Mouse (Mus musculus) MEL (cell line): ENCODE results near the gene Tmeff2. TPM values are rescaled to one million over a fixed set of nuclear protein-coding genes. Genes with fewer than 3 reads are reported as not detected.

ENCODE experiments used
- DNase-seq: peaks from one replicate; pipeline ENCODE4 v3.0.0; 2011; ENCODE audit warnings: low read depth, low spot score
- H3K27ac ChIP-seq: 2 replicates; pipeline ENCODE4 v1.5.1; 2012; ENCODE audit warnings: low read depth, mild to moderate bottlenecking, control low read depth, low read length, moderate library complexity; ENCODE audit not compliant: control insufficient read depth
- H3K27me3 ChIP-seq, 2 experiments: fragments of 150-350 bp in 1 of 2; sonication (generic) in 1 of 2; 2 replicates each; pipeline ENCODE4 v1.6.1; 2012; ENCODE audit warnings: low read length in 2 of 2, mild to moderate bottlenecking in 2 of 2, improper control_type of control experiment in 1 of 2, moderate library complexity in 1 of 2; ENCODE audit not compliant: insufficient read depth in 2 of 2, control insufficient read depth in 1 of 2
- H3K36me3 ChIP-seq, 2 experiments: 2 replicates each; pipeline ENCODE4 v1.6.1; 2012 to 2014; ENCODE audit warnings: low read length in 2 of 2, improper control_type of control experiment in 1 of 2, inconsistent platforms in 1 of 2, mild to moderate bottlenecking in 1 of 2; ENCODE audit not compliant: insufficient read depth in 2 of 2, control insufficient read depth in 1 of 2
- H3K4me1 ChIP-seq, 2 experiments: fragments of 150-350 bp in 1 of 2; sonication (generic) in 1 of 2; 2 replicates each; pipeline ENCODE4 v1.6.1; 2012; ENCODE audit warnings: low read length in 2 of 2, improper control_type of control experiment in 1 of 2, mild to moderate bottlenecking in 1 of 2; ENCODE audit not compliant: insufficient read depth in 2 of 2, control insufficient read depth in 1 of 2
- H3K4me3 ChIP-seq, 2 experiments: fragments of 150-350 bp in 1 of 2; sonication (generic) in 1 of 2; 2 replicates each; pipeline ENCODE4 v1.5.1; 2012; ENCODE audit warnings: low read depth in 2 of 2, low read length in 2 of 2, mild to moderate bottlenecking in 2 of 2, moderate library complexity in 2 of 2, control low read depth in 1 of 2, improper control_type of control experiment in 1 of 2; ENCODE audit not compliant: control insufficient read depth in 1 of 2, insufficient read depth in 1 of 2
- H3K79me2 ChIP-seq: 2 replicates; pipeline ENCODE4 v1.6.1; 2012; ENCODE audit warnings: mild to moderate bottlenecking, low read length, moderate library complexity; ENCODE audit not compliant: control insufficient read depth, poor library complexity, insufficient read depth
- H3K9ac ChIP-seq: 2 replicates; pipeline ENCODE4 v1.6.1; 2012; ENCODE audit warnings: low read depth, mild to moderate bottlenecking, control low read depth, low read length, moderate library complexity; ENCODE audit not compliant: control insufficient read depth, poor library complexity, severe bottlenecking
- H3K9me3 ChIP-seq: fragments of 150-350 bp; sonication (generic); replicated peaks from 2 replicates; pipeline ENCODE4 v1.6.1; 2012; ENCODE audit warnings: mild to moderate bottlenecking, low read length, improper control_type of control experiment, moderate library complexity; ENCODE audit not compliant: insufficient read depth
- CHD2 ChIP-seq: IDR thresholded peaks from 2 replicates; pipeline ENCODE4 v1.6.1; 2011; ENCODE audit warnings: low read length, improper control_type of control experiment
- CTCF ChIP-seq, 3 experiments: IDR thresholded peaks in 2 of 3; conservative IDR thresholded peaks in 1 of 3; 2 replicates each; pipeline ENCODE4 v1.5.1; 2011 to 2012; ENCODE audit warnings: low read length in 3 of 3, low read depth in 2 of 3, mild to moderate bottlenecking in 2 of 3, improper control_type of control experiment in 1 of 3, inconsistent platforms in 1 of 3, mixed read lengths in 1 of 3, moderate library complexity in 1 of 3; ENCODE audit not compliant: control insufficient read depth in 1 of 3, insufficient read depth in 1 of 3, poor library complexity in 1 of 3, severe bottlenecking in 1 of 3
- E2F4 ChIP-seq: IDR thresholded peaks from 2 replicates; pipeline ENCODE4 v1.6.1; 2011; ENCODE audit warnings: low read depth, low read length, improper control_type of control experiment, borderline replicate concordance
- ETS1 ChIP-seq: IDR thresholded peaks from 2 replicates; pipeline ENCODE4 v1.6.1; 2012; ENCODE audit warnings: low read depth, mild to moderate bottlenecking, inconsistent platforms, low read length, improper control_type of control experiment, moderate library complexity
- GABPA ChIP-seq: IDR thresholded peaks from 2 replicates; pipeline ENCODE4 v1.6.1; 2012; ENCODE audit warnings: low read depth, mild to moderate bottlenecking, inconsistent platforms, low read length, improper control_type of control experiment, moderate library complexity
- HCFC1 ChIP-seq: IDR thresholded peaks from 2 replicates; pipeline ENCODE4 v1.6.1; 2012; ENCODE audit warnings: low read depth, mild to moderate bottlenecking, inconsistent platforms, low read length, improper control_type of control experiment, moderate library complexity
- JUND ChIP-seq: IDR thresholded peaks from 2 replicates; pipeline ENCODE4 v1.6.1; 2011; ENCODE audit warnings: low read depth, mild to moderate bottlenecking, improper control_type of control experiment, low read length
- MAFK ChIP-seq: IDR thresholded peaks from 2 replicates; pipeline ENCODE4 v1.6.1; 2011; ENCODE audit warnings: low read depth, mild to moderate bottlenecking, low read length, improper control_type of control experiment, borderline replicate concordance
- MAX ChIP-seq: IDR thresholded peaks from 2 replicates; pipeline ENCODE4 v1.6.1; 2011; ENCODE audit warnings: low read length, improper control_type of control experiment
- MAZ ChIP-seq: IDR thresholded peaks from 2 replicates; pipeline ENCODE4 v1.6.1; 2012; ENCODE audit warnings: low read depth, mild to moderate bottlenecking, inconsistent platforms, low read length, improper control_type of control experiment
- MEF2A ChIP-seq: IDR thresholded peaks from 2 replicates; pipeline ENCODE4 v1.6.1; 2014; ENCODE audit warnings: low read depth, mild to moderate bottlenecking, inconsistent platforms, low read length, improper control_type of control experiment; ENCODE audit not compliant: poor library complexity, insufficient replicate concordance, severe bottlenecking; ENCODE audit errors: extremely low read depth
- MXI1 ChIP-seq: IDR thresholded peaks from 2 replicates; pipeline ENCODE4 v1.6.1; 2011; ENCODE audit warnings: mild to moderate bottlenecking, low read depth, low read length, improper control_type of control experiment
- MYB ChIP-seq: IDR thresholded peaks from 2 replicates; pipeline ENCODE4 v1.6.1; 2011; ENCODE audit warnings: mild to moderate bottlenecking, low read depth, low read length, improper control_type of control experiment
- MYC ChIP-seq: IDR thresholded peaks from 2 replicates; pipeline ENCODE4 v1.6.1; 2011; ENCODE audit warnings: low read depth, mild to moderate bottlenecking, low read length, improper control_type of control experiment, moderate library complexity
- POLR2A ChIP-seq, 2 experiments: IDR thresholded peaks; 2 replicates each; pipeline ENCODE4 v1.6.1; 2011 to 2012; ENCODE audit warnings: low read length in 2 of 2, mild to moderate bottlenecking in 2 of 2, control low read depth in 1 of 2, improper control_type of control experiment in 1 of 2, low read depth in 1 of 2, moderate library complexity in 1 of 2; ENCODE audit not compliant: control insufficient read depth in 1 of 2, insufficient read depth in 1 of 2, poor library complexity in 1 of 2
- POLR2AphosphoS2 ChIP-seq: IDR thresholded peaks from 2 replicates; pipeline ENCODE4 v1.6.1; 2011; ENCODE audit warnings: low read length, improper control_type of control experiment
- POLR2AphosphoS5 ChIP-seq: IDR thresholded peaks from 2 replicates; pipeline ENCODE4 v1.6.1; 2012; ENCODE audit warnings: low read depth, borderline replicate concordance, mild to moderate bottlenecking, inconsistent platforms, low read length, moderate library complexity, mixed read lengths
- RAD21 ChIP-seq: IDR thresholded peaks from 2 replicates; pipeline ENCODE4 v1.6.1; 2011; ENCODE audit warnings: mild to moderate bottlenecking, low read depth, low read length, improper control_type of control experiment
- RCOR1 ChIP-seq: IDR thresholded peaks from 2 replicates; pipeline ENCODE4 v1.6.1; 2012; ENCODE audit warnings: low read depth, mild to moderate bottlenecking, inconsistent platforms, low read length, improper control_type of control experiment
- SIN3A ChIP-seq: IDR thresholded peaks from 2 replicates; pipeline ENCODE4 v1.6.1; 2012; ENCODE audit warnings: low read length, improper control_type of control experiment, inconsistent platforms
- SMC3 ChIP-seq: IDR thresholded peaks from 2 replicates; pipeline ENCODE4 v1.6.1; 2011; ENCODE audit warnings: low read depth, low read length, improper control_type of control experiment
- TAL1 ChIP-seq: IDR thresholded peaks from 2 replicates; pipeline ENCODE4 v1.6.1; 2012; ENCODE audit warnings: mild to moderate bottlenecking, inconsistent platforms, low read length, moderate library complexity, mixed read lengths
- TBP ChIP-seq: IDR thresholded peaks from 2 replicates; pipeline ENCODE4 v1.8.0; 2011; ENCODE audit warnings: low read depth, low read length, improper control_type of control experiment
- USF2 ChIP-seq, 2 experiments: IDR thresholded peaks; 2 replicates each; pipeline ENCODE4 v1.6.1; 2011 to 2012; ENCODE audit warnings: improper control_type of control experiment in 2 of 2, low read length in 2 of 2, borderline replicate concordance in 1 of 2, inconsistent platforms in 1 of 2, low read depth in 1 of 2, mild to moderate bottlenecking in 1 of 2; ENCODE audit not compliant: insufficient read depth in 1 of 2
- ZC3H11A ChIP-seq: IDR thresholded peaks from 2 replicates; pipeline ENCODE4 v1.6.1; 2012; ENCODE audit warnings: low read depth, mild to moderate bottlenecking, inconsistent platforms, low read length, improper control_type of control experiment
- ZKSCAN1 ChIP-seq: IDR thresholded peaks from 2 replicates; pipeline ENCODE4 v1.6.1; 2012; ENCODE audit warnings: low read depth, mild to moderate bottlenecking, inconsistent platforms, low read length, improper control_type of control experiment, moderate library complexity
- ZMIZ1 ChIP-seq: IDR thresholded peaks from 2 replicates; pipeline ENCODE4 v1.6.1; 2012; ENCODE audit warnings: low read depth, mild to moderate bottlenecking, inconsistent platforms, low read length, improper control_type of control experiment, moderate library complexity
- polyA plus RNA-seq, 2 experiments: library from polyadenylated mRNA; stranded (reverse) in 1 of 2; unstranded in 1 of 2; fragments of >175 nt in 1 of 2; fragments of >200 nt in 1 of 2; gene quantifications; 2 replicates each; pipeline versions ENCODE4 v1.2.1 to v1.2.4; 2012; ENCODE audit warnings: low replicate concordance in 2 of 2, low read depth in 1 of 2; ENCODE audit not compliant: insufficient read length in 2 of 2, insufficient read depth in 1 of 2, missing spikeins in 1 of 2
- total RNA-seq: library from RNA; depleted of rRNA; stranded (reverse); fragments of 300-350 nt; gene quantifications from 2 replicates; pipeline ENCODE4 v1.2.3, GENCODE M21; 2012

Gene Tmeff2
- total and polyA plus RNA-seq, 3 experiments: not detected

GRCm38 (mm10) chr1:50999793-51000192 lies 99.3 kb downstream of the Tmeff2 start:
- H3K4me3 ChIP-seq: no peak overlapping the region
- no peaks in the 10 kb centered on the region for H3K27me3 ChIP-seq
- no peaks in the 10 kb centered on the region for H3K4me1 ChIP-seq
- no peak overlapping the region for H3K27ac ChIP-seq
- no peak overlapping the region for H3K9ac ChIP-seq
- H3K79me2 ChIP-seq: no peaks in the 10 kb centered on the region
- DNase-seq: no peak
- no peaks in the 10 kb centered on the region for H3K9me3 ChIP-seq
- TF ChIP-seq HCFC1 (no peak), TBP (no peak), ZMIZ1 (no peak), CHD2 (no peak), MAX (no peak), SMC3 (no peak), MEF2A (no peak), TAL1 (no peak), GABPA (no peak), RAD21 (no peak), CTCF (IDR thresholded peaks at IDR 0.05 in 2 of 3, conservative IDR thresholded peaks at IDR 0.05 in 1 of 3; ENCODE audit: control insufficient read depth in 1 of 3, insufficient read depth in 1 of 3, low read depth in 2 of 3, low read length in 3 of 3, poor library complexity in 1 of 3, severe bottlenecking in 1 of 3) (no peak), USF2 (IDR thresholded peaks at IDR 0.05; ENCODE audit: borderline replicate concordance in 1 of 2, insufficient read depth in 1 of 2, low read depth in 1 of 2, low read length in 2 of 2) (no peak), E2F4 (no peak), MYC (no peak), POLR2AphosphoS5 (no peak), POLR2AphosphoS2 (no peak), MAFK (no peak)
- TF ChIP-seq, all 39 proteins: peak for 0
- H3K36me3 ChIP-seq: no peaks in the 10 kb centered on the region

GRCm38 (mm10) chr1:51008344-51008743 lies 107.9 kb downstream of the Tmeff2 start:
- H3K36me3 ChIP-seq: no peaks in the 10 kb centered on the region
- no peak for DNase-seq

More at GRCm38 (mm10) chr1:51008344-51008743, 107.9 kb downstream of the Tmeff2 start:
- Histone ChIP-seq H3K27me3 (no peaks in the 10 kb centered on the region), H3K27ac (no peak overlapping the region), H3K9me3 (no peaks in the 10 kb centered on the region), H3K4me1 (no peaks in the 10 kb centered on the region), H3K9ac (no peak overlapping the region), H3K79me2 (no peaks in the 10 kb centered on the region), H3K4me3 (no peak overlapping the region)
- TF ChIP-seq ZC3H11A (no peak), RCOR1 (no peak), POLR2A (IDR thresholded peaks at IDR 0.05; ENCODE audit: control insufficient read depth in 1 of 2, insufficient read depth in 1 of 2, low read depth in 1 of 2, low read length in 2 of 2, poor library complexity in 1 of 2) (no peak), JUND (no peak), MXI1 (no peak), ZKSCAN1 (no peak), USF2 (IDR thresholded peaks at IDR 0.05; ENCODE audit: borderline replicate concordance in 1 of 2, insufficient read depth in 1 of 2, low read depth in 1 of 2, low read length in 2 of 2) (no peak), POLR2AphosphoS5 (no peak), HCFC1 (no peak), MEF2A (no peak), CTCF (IDR thresholded peaks at IDR 0.05 in 2 of 3, conservative IDR thresholded peaks at IDR 0.05 in 1 of 3; ENCODE audit: control insufficient read depth in 1 of 3, insufficient read depth in 1 of 3, low read depth in 2 of 3, low read length in 3 of 3, poor library complexity in 1 of 3, severe bottlenecking in 1 of 3) (no peak), E2F4 (no peak), SIN3A (no peak), RAD21 (no peak), ETS1 (no peak), MYB (no peak), MAFK (no peak), MYC (no peak), MAZ (no peak)
